Mouse (Mus musculus) ES-Bruce4 (cell line): ENCODE data around the gene Drd4.

Experiments used
- CTCF ChIP-seq: IDR thresholded peaks from one replicate; pipeline ENCODE4 v1.8.1; 2011; ENCODE audit warnings: low read depth, low read length
- EP300 ChIP-seq: IDR thresholded peaks from 2 replicates; pipeline ENCODE4 v1.6.1; 2011; ENCODE audit warnings: low read depth, low read length; ENCODE audit not compliant: insufficient read depth

- no peak for TF ChIP-seq EP300
- no peak for TF ChIP-seq CTCF
Measured at GRCm38 (mm10) chr7:141301386-141301785, 9.6 kb downstream of the Drd4 start.
